Mouse (Mus musculus) limb, embryonic 10.5 days (tissue): Measurements from ENCODE around the gene Apobec1. TPM values are rescaled to one million over a fixed set of nuclear protein-coding genes. Genes with fewer than 3 reads are reported as not detected.

Source experiments
- DNase-seq: peaks from one replicate; pipeline ENCODE4 v3.0.0-alpha.2; 2017; ENCODE audit warnings: low spot score
- H3K27ac ChIP-seq: fragments of 300-500 bp; sonication (generic); 2 replicates; pipeline ENCODE4 v1.5.1; 2016; ENCODE audit warnings: mild to moderate bottlenecking
- H3K27me3 ChIP-seq: fragments of 300-500 bp; sonication (generic); 2 replicates; pipeline ENCODE4 v1.6.1; 2016; ENCODE audit warnings: low read depth, mild to moderate bottlenecking; ENCODE audit not compliant: poor library complexity, severe bottlenecking
- H3K36me3 ChIP-seq: fragments of 300-500 bp; sonication (generic); 2 replicates; pipeline ENCODE4 v1.6.1; 2016; ENCODE audit warnings: mild to moderate bottlenecking, moderate library complexity
- H3K4me1 ChIP-seq: fragments of 300-500 bp; sonication (generic); 2 replicates; pipeline ENCODE4 v1.6.1; 2016
- H3K4me3 ChIP-seq: fragments of 300-500 bp; sonication (generic); 2 replicates; pipeline ENCODE4 v1.5.1; 2016; ENCODE audit warnings: mild to moderate bottlenecking, moderate library complexity
- H3K9me3 ChIP-seq: fragments of 300-500 bp; sonication (generic); replicated peaks from 2 replicates; pipeline ENCODE4 v1.6.1; 2016; ENCODE audit warnings: mild to moderate bottlenecking
- WGBS: fragments of 180-500 bp; shearing (Covaris S2); methylation state at CpG from one replicate; pipeline ENCODE4 v1.1.7; 2016; 5-methylcytosine and 5-hydroxymethylcytosine counted together
- polyA plus RNA-seq: library from polyadenylated mRNA; unstranded; fragments of >200 nt; fragmentation: Nextera tagmentation; extraction: Ambion mirVana; gene quantifications from 2 replicates; pipeline ENCODE4 v1.2.1, GENCODE M21; 2016

Apobec1 gene
- polyA plus RNA-seq, 1 experiment from 2014 or later, result 1.5 TPM

- DNase-seq, result no peak
- no peaks in the 10 kb centered on the region for H3K9me3 ChIP-seq
- H3K4me3 ChIP-seq, result no peak overlapping the region
- H3K27ac ChIP-seq, result no peak overlapping the region
- no peaks in the 10 kb centered on the region for H3K36me3 ChIP-seq
- no peaks in the 10 kb centered on the region for H3K4me1 ChIP-seq
- WGBS, result 57% methylated on average over 3 of the region's 3 CpGs
- no peaks in the 10 kb centered on the region for H3K27me3 ChIP-seq
These were observed 13.8 kb upstream of the Apobec1 start for GRCm38 (mm10) chr6:122616022-122616421.

DNA sequence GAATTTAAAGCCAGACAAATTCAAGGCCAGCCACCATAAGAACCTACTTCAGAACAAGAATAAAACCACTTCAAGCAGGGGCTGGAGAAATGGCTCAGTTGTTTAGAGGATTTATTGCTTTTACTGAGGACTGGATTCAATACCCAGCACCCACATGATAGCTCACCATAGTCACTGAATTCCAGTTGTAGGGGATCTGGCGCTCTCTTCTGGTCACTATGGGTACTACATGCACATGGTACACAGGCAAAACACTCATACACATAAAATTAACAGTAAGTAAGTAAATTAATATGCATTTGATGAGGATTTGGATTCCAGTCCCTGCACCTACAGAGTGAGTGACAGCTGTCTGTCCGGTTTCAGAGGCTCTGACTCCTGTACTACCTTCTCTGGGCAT lies 11.8 kb upstream of the Apobec1 start:
- 70% methylated on average over 2 of the region's 2 CpGs for WGBS
- H3K4me3 ChIP-seq, result no peak overlapping the region
- H3K4me1 ChIP-seq, result no peaks in the 10 kb centered on the region
- DNase-seq, result no peak
- H3K9me3 ChIP-seq, result no peaks in the 10 kb centered on the region
- 0 out of 2 replicates have a peak, but pooled peaks cover 6% of the 10 kb centered on the region for H3K27me3 ChIP-seq
- no peak overlapping the region for H3K27ac ChIP-seq
- no peaks in the 10 kb centered on the region for H3K36me3 ChIP-seq

DNA sequence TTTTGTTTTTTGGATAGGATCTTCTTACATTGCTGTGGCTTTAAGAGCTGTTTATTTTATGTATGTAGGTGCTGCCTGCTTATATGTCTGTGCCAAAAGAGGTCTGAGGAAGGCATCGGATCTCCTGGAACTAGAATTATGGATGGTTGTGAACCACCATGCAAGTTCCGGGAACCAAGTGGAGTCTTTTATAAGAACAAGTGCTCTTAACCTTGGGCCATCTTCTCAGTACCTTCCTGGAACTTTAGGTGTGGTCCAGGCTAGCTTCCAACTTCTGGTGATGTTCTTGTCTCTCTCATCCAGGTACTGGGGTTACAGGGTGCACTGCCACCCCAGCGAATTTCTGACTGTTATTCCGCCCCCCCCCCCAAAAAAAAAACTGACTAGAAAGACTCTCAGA lies 10.2 kb upstream of the Apobec1 start:
- H3K27ac ChIP-seq, result no peak overlapping the region
- 0 out of 2 replicates have a peak, but pooled peaks cover 7% of the 10 kb centered on the region for H3K27me3 ChIP-seq
- H3K36me3 ChIP-seq, result no peaks in the 10 kb centered on the region
- DNase-seq, result no peak
- 83% methylated on average over 4 of the region's 4 CpGs for WGBS
- H3K9me3 ChIP-seq, result no peaks in the 10 kb centered on the region
- no peaks in the 10 kb centered on the region for H3K4me1 ChIP-seq
- H3K4me3 ChIP-seq, result no peak overlapping the region

DNA sequence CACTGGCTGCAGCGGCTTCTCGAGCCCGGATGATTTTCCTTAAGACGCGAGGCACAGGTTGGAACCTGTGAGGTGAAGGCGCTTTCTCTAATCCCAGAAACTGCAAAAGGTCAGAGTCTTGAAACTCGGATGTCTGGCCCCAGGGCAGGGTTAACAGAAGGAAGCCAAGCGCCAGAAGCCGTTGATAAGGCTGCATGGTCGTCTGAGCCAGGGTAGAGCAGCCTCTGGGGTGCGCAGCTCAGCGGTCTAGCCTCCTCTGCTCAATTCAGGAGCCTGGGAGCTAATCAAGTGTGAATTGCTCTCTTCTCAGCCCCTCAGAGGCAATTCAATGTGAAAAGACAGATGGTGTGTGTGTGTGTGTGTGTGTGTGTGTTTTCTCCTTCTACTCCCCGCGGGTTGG lies 7.5 kb upstream of the Apobec1 start, which contains the start of gene Gdf3:
Gene Gdf3 (minus strand): TSS at position 317 of the 400 bp plus-strand sequence.
- H3K4me1 ChIP-seq, result no peaks in the 10 kb centered on the region
- no peaks in the 10 kb centered on the region for H3K9me3 ChIP-seq
- H3K27me3 ChIP-seq, result 0 out of 2 replicates have a peak, but pooled peaks cover 7% of the 10 kb centered on the region
- H3K36me3 ChIP-seq, result no peaks in the 10 kb centered on the region
- no peak within 1 kb of the TSS for H3K4me3 ChIP-seq
- 58% methylated on average over 14 of the region's 14 CpGs for WGBS
- H3K27ac ChIP-seq, result no peak within 1 kb of the TSS
- no peak for DNase-seq

- WGBS, result 74% methylated on average over 9 of the region's 9 CpGs
- H3K36me3 ChIP-seq, result no peaks in the 10 kb centered on the region
- H3K4me3 ChIP-seq, result no peak overlapping the region
- no peaks in the 10 kb centered on the region for H3K4me1 ChIP-seq
- no peak overlapping the region for H3K27ac ChIP-seq
- H3K27me3 ChIP-seq, result 0 out of 2 replicates have a peak, but pooled peaks cover 7% of the 10 kb centered on the region
- no peak for DNase-seq
- H3K9me3 ChIP-seq, result no peaks in the 10 kb centered on the region
These were observed 7.1 kb upstream of the Apobec1 start for GRCm38 (mm10) chr6:122609377-122609728.

DNA sequence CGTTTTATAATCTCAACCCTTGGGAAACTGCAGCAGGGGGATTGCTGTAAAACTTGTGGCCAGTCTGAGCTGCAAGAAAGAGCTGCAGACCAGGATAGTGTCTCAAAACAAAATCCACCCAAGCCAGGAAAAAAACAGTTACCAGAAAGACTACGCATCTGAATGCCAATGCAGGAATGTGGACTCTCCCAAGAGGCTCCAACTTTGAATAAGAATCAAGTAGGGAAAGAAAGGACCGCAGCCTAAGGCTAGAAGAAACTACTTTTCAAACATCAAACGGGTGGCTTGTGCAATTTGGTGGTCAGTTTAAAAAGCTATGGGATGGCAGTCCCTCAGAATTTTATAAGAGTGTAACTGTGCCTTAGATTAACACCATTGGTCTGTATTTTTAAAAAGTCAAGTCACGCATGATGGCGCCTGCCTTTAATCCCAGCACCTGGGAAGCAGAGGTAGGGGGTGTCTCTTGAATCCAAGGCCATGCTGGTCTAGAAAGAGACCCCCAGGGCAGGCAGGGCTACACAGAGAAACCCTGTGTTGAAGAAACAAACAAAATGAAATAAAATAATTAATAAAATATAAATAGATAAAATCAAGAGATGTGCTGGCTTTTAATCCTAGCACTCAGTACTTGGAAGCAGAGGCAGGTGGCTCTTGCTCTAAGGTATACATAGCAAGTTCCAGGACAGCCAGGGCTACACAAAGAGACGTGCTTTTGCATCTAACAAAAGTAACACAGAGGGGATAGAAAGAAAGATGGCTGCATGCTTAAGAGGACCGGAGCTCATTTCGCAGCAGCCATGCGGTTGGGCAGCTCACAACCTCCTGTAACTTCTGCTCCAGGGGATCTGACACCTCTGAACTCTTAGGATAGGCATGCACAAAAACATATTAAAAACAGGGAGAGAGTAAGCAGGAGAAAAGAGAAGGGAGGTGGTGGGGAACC lies 6.5 kb upstream of the Apobec1 start:
- H3K27ac ChIP-seq, result no peak overlapping the region
- no peaks in the 10 kb centered on the region for H3K4me1 ChIP-seq
- 84% methylated on average over 10 of the region's 10 CpGs for WGBS
- no peak for DNase-seq
- H3K4me3 ChIP-seq, result no peak overlapping the region
- 0 out of 2 replicates have a peak, but pooled peaks cover 7% of the 10 kb centered on the region for H3K27me3 ChIP-seq
- H3K36me3 ChIP-seq, result no peaks in the 10 kb centered on the region
- no peaks in the 10 kb centered on the region for H3K9me3 ChIP-seq

GRCm38 (mm10) chr6:122607700-122608099 lies 5.5 kb upstream of the Apobec1 start:
- H3K4me1 ChIP-seq, result no peaks in the 10 kb centered on the region
- H3K36me3 ChIP-seq, result no peaks in the 10 kb centered on the region
- H3K27ac ChIP-seq, result no peak overlapping the region
- no peaks in the 10 kb centered on the region for H3K9me3 ChIP-seq
- no peak overlapping the region for H3K4me3 ChIP-seq
- 0 out of 2 replicates have a peak, but pooled peaks cover 7% of the 10 kb centered on the region for H3K27me3 ChIP-seq
- DNase-seq, result no peak
- WGBS, result 95% methylated on average over 12 of the region's 12 CpGs

- H3K9me3 ChIP-seq, result no peaks in the 10 kb centered on the region
- WGBS, result 95% methylated on average over 11 of the region's 11 CpGs
- DNase-seq, result no peak
- H3K27me3 ChIP-seq, result 0 out of 2 replicates have a peak, but pooled peaks cover 7% of the 10 kb centered on the region
- no peaks in the 10 kb centered on the region for H3K4me1 ChIP-seq
- no peak overlapping the region for H3K27ac ChIP-seq
- H3K4me3 ChIP-seq, result no peak overlapping the region
- H3K36me3 ChIP-seq, result no peaks in the 10 kb centered on the region
These were observed 4.4 kb upstream of the Apobec1 start for GRCm38 (mm10) chr6:122606661-122607060.

GRCm38 (mm10) chr6:122605483-122605882 lies 3.2 kb upstream of the Apobec1 start:
- Histone ChIP-seq H3K4me3 (no peak overlapping the region), H3K27ac (no peak overlapping the region), H3K9me3 (no peaks in the 10 kb centered on the region), H3K27me3 (0 out of 2 replicates have a peak, but pooled peaks cover 7% of the 10 kb centered on the region), H3K4me1 (no peaks in the 10 kb centered on the region), H3K36me3 (no peaks in the 10 kb centered on the region)
- DNase-seq, result no peak
- 89% methylated on average over 8 of the region's 8 CpGs for WGBS

GRCm38 (mm10) chr6:122604260-122604659 lies 2.0 kb upstream of the Apobec1 start:
- Histone ChIP-seq H3K9me3 (no peaks in the 10 kb centered on the region), H3K36me3 (no peaks in the 10 kb centered on the region), H3K27ac (no peak overlapping the region), H3K27me3 (0 out of 2 replicates have a peak, but pooled peaks cover 3% of the 10 kb centered on the region), H3K4me3 (no peak overlapping the region), H3K4me1 (no peaks in the 10 kb centered on the region)
- no peak for DNase-seq

DNA sequence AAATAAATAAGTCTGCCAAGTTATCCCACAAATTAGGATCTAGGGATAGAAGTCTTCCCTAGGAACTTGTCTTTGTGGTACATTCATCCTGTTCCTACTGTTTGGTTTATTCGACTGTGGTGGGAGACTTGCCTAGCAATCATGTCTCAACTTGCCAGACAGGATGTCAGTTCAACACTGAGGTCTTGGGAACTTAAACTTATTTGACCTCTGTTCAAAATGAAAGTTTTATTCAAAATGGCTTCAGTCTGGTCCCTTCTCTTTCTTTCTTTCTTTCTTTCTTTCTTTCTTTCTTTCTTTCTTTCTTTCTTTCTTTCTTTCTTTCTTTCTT lies 713 bp upstream of the Apobec1 start:
- Histone ChIP-seq H3K27ac (no peak overlapping the region), H3K9me3 (no peaks in the 10 kb centered on the region), H3K4me3 (peak overlapping the region; percentile 49), H3K36me3 (no peaks in the 10 kb centered on the region), H3K4me1 (no peaks in the 10 kb centered on the region), H3K27me3 (no peaks in the 10 kb centered on the region)
- DNase-seq, result no peak
- WGBS, result 61% methylated on average over 1 of the region's 1 CpGs

DNA sequence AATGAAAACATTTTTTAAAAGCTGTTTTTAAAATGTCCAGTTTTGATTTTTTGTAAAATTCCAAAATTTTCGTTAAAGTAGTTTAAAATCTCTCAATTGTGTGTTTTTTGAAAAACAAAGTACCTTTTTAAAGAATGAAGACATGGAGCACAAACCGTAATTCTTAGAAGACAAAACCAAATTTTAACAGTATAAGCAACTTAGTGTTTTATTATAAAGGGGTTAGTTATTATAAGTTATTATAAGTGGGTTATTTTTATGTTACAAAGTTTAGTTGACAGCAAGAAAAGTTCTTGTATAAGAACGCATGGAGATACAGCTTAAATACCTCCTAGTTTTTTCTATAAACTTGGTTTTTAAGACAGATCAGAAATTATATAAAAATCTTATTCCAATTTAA lies 629 bp downstream of the Apobec1 start:
- 88% methylated on average over 3 of the region's 3 CpGs for WGBS
- Histone ChIP-seq H3K9me3 (no peaks in the 10 kb centered on the region), H3K4me3 (peak overlapping the region; percentile 49; the same call in 1 of the 2 replicates), H3K4me1 (no peaks in the 10 kb centered on the region), H3K36me3 (no peaks in the 10 kb centered on the region), H3K27ac (no peak overlapping the region), H3K27me3 (no peaks in the 10 kb centered on the region)
- no peak for DNase-seq

GRCm38 (mm10) chr6:122601031-122601430 lies 1.2 kb downstream of the Apobec1 start:
- Histone ChIP-seq H3K9me3 (no peaks in the 10 kb centered on the region), H3K4me1 (no peaks in the 10 kb centered on the region), H3K36me3 (no peaks in the 10 kb centered on the region), H3K27ac (no peak overlapping the region), H3K4me3 (no peak overlapping the region), H3K27me3 (no peaks in the 10 kb centered on the region)
- DNase-seq, result no peak
- 89% methylated on average over 4 of the region's 4 CpGs for WGBS
